Mouse (Mus musculus): Measurements from ENCODE around the gene Casq1. TPM values are rescaled to one million over a fixed set of nuclear protein-coding genes. Genes with fewer than 3 reads are reported as not detected.

Casq1 gene
- polyA plus RNA-seq, 1 experiment from 2014 or later, result 225 TPM

GRCm38 (mm10) chr1:172221297-172222063, 1.8 kb upstream of the Casq1 start:
- Histone ChIP-seq H3K36me3 (no peaks in the 10 kb centered on the region), H3K4me3 (peak overlapping the region; percentile 27; the same call in 1 of the 2 replicates), H3K27ac (peak overlapping the region; percentile 90), H3K9me3 (no peaks in the 10 kb centered on the region), H3K27me3 (ENCODE audit: insufficient read depth, poor library complexity, severe bottlenecking) (no peaks in the 10 kb centered on the region), H3K4me1 (peaks cover 73% of the 10 kb centered on the region)
- 28% methylated on average over 11 of the region's 11 CpGs for WGBS
- DNase-seq (ENCODE audit: low spot score), result no peak

- Histone ChIP-seq H3K4me3 (no peak overlapping the region), H3K27me3 (ENCODE audit: insufficient read depth, poor library complexity, severe bottlenecking) (no peaks in the 10 kb centered on the region), H3K9me3 (no peaks in the 10 kb centered on the region), H3K4me1 (peaks cover 73% of the 10 kb centered on the region), H3K36me3 (peaks cover 6% of the 10 kb centered on the region; the same call in 1 of the 2 replicates), H3K27ac (peak overlapping the region; percentile 90)
- DNase-seq (ENCODE audit: low spot score), result no peak
- 31% methylated on average over 10 of the region's 10 CpGs for WGBS
Measured at GRCm38 (mm10) chr1:172220414-172220813, 746 bp upstream of the Casq1 start.

- Histone ChIP-seq H3K9me3 (no peaks in the 10 kb centered on the region), H3K36me3 (peaks cover 18% of the 10 kb centered on the region), H3K4me3 (peak overlapping the region; percentile 41), H3K4me1 (peaks cover 71% of the 10 kb centered on the region), H3K27me3 (ENCODE audit: insufficient read depth, poor library complexity, severe bottlenecking) (no peaks in the 10 kb centered on the region), H3K27ac (peak overlapping the region; percentile 90)
- 45% methylated on average over 15 of the region's 15 CpGs for WGBS
- DNase-seq (ENCODE audit: low spot score), result no peak
Measured at GRCm38 (mm10) chr1:172218164-172218910, 1.3 kb downstream of the Casq1 start.

GRCm38 (mm10) chr1:172217148-172217547, 2.5 kb downstream of the Casq1 start:
- no peaks in the 10 kb centered on the region for H3K9me3 ChIP-seq
- DNase-seq (ENCODE audit: low spot score), result peak; percentile 96
- H3K4me3 ChIP-seq, result peak overlapping the region; percentile 51
- H3K27me3 ChIP-seq (ENCODE audit: insufficient read depth, poor library complexity, severe bottlenecking), result no peaks in the 10 kb centered on the region
- peaks cover 66% of the 10 kb centered on the region for H3K4me1 ChIP-seq
- 0% methylated on average over 5 of the region's 5 CpGs for WGBS
- H3K27ac ChIP-seq, result peak overlapping the region; percentile 93
- peaks cover 29% of the 10 kb centered on the region for H3K36me3 ChIP-seq

GRCm38 (mm10) chr1:172214748-172215147, 4.9 kb downstream of the Casq1 start:
- H3K4me3 ChIP-seq, result no peak overlapping the region
- H3K9me3 ChIP-seq, result no peaks in the 10 kb centered on the region
- no peak overlapping the region for H3K27ac ChIP-seq
- H3K4me1 ChIP-seq, result peaks cover 42% of the 10 kb centered on the region
- H3K36me3 ChIP-seq, result peaks cover 33% of the 10 kb centered on the region
- WGBS, result 61% methylated on average over 3 of the region's 3 CpGs
- H3K27me3 ChIP-seq (ENCODE audit: insufficient read depth, poor library complexity, severe bottlenecking), result no peaks in the 10 kb centered on the region
- no peak for DNase-seq (ENCODE audit: low spot score)

DNA sequence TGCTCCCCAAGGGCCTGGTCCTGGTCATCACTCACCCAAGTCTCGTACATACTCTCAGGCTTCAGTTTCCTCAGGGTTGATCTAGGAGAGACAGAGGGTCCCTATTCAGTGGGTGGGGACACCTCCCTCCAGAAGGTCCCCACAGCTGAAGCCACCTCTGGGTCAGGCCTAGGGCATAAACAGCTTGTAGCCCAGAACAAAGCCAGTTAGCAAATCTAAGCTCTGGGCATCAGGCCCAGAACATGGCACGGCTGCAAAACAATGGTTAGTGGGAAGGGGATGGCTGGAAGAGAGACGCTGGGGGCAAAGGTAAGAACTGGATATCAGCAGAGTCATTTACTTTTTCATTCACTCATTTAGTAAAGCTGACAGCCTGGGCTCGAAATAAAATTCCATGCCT, 5.9 kb downstream of the Casq1 start:
- H3K4me1 ChIP-seq, result peaks cover 32% of the 10 kb centered on the region

GRCm38 (mm10) chr1:172212776-172213175, 6.9 kb downstream of the Casq1 start:
- Histone ChIP-seq H3K4me1 (peaks cover 22% of the 10 kb centered on the region), H3K27ac (peak overlapping the region; percentile 62), H3K36me3 (peaks cover 37% of the 10 kb centered on the region), H3K9me3 (no peaks in the 10 kb centered on the region), H3K27me3 (ENCODE audit: insufficient read depth, poor library complexity, severe bottlenecking) (no peaks in the 10 kb centered on the region), H3K4me3 (no peak overlapping the region)
- WGBS, result 48% methylated on average over 5 of the region's 5 CpGs
- no peak for DNase-seq (ENCODE audit: low spot score)

More for the DNA sequence above, 5.9 kb downstream of the Casq1 start:
- Histone ChIP-seq H3K27me3 (ENCODE audit: insufficient read depth, poor library complexity, severe bottlenecking) (no peaks in the 10 kb centered on the region), H3K36me3 (peaks cover 37% of the 10 kb centered on the region), H3K27ac (peak overlapping the region; percentile 32; the same call in 1 of the 2 replicates), H3K9me3 (no peaks in the 10 kb centered on the region), H3K4me3 (no peak overlapping the region)
- DNase-seq (ENCODE audit: low spot score), result no peak
- 78% methylated on average over 4 of the region's 4 CpGs for WGBS

GRCm38 (mm10) chr1:172207111-172207584, 12.5 kb downstream of the Casq1 start:
- peak overlapping the region; percentile 74 for H3K4me3 ChIP-seq
- no peaks in the 10 kb centered on the region for H3K9me3 ChIP-seq
- no peak for DNase-seq (ENCODE audit: low spot score)
- H3K36me3 ChIP-seq, result peaks cover 8% of the 10 kb centered on the region; the same call in 1 of the 2 replicates
- peak overlapping the region; percentile 92 for H3K27ac ChIP-seq
- H3K27me3 ChIP-seq (ENCODE audit: insufficient read depth, poor library complexity, severe bottlenecking), result no peaks in the 10 kb centered on the region
- H3K4me1 ChIP-seq, result peaks cover 52% of the 10 kb centered on the region
- 23% methylated on average over 7 of the region's 7 CpGs for WGBS

DNA sequence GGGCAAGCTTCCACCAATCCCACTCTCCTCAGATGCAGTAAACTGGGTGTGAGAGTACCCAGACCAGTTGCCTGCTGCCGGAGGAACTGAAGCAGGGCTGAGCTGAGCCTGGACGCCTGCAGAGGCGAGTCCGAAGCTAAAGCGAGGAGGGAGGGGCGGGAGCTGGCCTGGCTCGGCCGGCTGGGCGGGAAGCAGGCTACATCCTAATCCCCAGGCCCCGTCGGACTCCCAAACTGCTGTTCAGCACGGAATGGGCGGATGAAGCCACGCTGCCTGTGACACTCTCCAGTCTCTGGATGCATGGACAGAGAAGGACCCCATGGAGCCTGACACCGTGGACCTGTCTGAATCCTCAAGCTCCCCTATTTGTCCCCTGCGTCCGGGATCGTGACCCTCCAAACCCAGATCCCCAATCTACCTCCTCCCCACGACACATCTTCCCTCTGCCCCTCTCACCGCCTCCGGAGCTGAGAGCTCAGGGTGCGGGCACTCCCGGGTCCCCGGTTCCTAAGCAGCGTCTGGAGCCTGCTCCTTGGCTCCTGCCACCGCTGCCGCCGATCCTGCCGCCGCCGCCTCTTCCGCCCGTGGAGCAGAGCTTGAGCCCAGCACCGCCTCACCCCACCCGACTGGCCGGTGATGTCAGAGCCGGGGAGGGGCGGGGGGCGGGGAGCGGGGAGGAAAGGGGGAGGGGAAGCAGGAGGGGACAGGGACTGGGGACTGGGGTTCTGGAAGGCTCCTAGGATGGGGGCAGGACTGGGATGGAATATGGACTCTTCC, 13.3 kb downstream of the Casq1 start, which contains the start of gene Pea15a:
Pea15a (minus strand) TSS at position 664 of the 777 bp plus-strand sequence.
- peak; percentile 92 for DNase-seq (ENCODE audit: low spot score)
- peaks cover 61% of the 10 kb centered on the region for H3K4me1 ChIP-seq
- peaks cover 6% of the 10 kb centered on the region for H3K36me3 ChIP-seq
- no peaks in the 10 kb centered on the region for H3K27me3 ChIP-seq (ENCODE audit: insufficient read depth, poor library complexity, severe bottlenecking)
- H3K9me3 ChIP-seq, result no peaks in the 10 kb centered on the region
- peak within 1 kb of the TSS; percentile 74 for H3K4me3 ChIP-seq
- WGBS, result under 1% methylated on average over 40 of the region's 40 CpGs
- peak within 1 kb of the TSS; percentile 92 for H3K27ac ChIP-seq

DNA sequence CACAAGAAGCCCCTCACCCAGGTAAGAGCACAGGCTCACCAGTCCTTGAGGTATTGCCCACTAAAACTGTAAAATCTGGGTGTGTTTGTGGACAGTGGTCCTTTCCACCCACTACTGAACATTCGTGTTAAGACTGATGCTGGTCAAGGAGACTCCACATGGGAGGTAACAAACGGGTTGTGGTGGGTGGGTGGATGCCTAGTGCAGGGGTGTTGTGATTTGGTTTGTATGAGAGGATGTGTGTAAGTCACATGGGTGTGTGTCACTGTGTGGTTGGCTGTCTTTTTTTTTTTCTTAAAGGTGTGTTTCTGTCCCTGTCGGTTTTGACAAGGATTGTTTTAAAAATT, 14.0 kb downstream of the Casq1 start:
- Histone ChIP-seq H3K27ac (peak overlapping the region; percentile 92), H3K4me1 (peaks cover 67% of the 10 kb centered on the region), H3K4me3 (peak overlapping the region; percentile 74), H3K27me3 (ENCODE audit: insufficient read depth, poor library complexity, severe bottlenecking) (no peaks in the 10 kb centered on the region), H3K36me3 (peaks cover 12% of the 10 kb centered on the region), H3K9me3 (no peaks in the 10 kb centered on the region)
- DNase-seq (ENCODE audit: low spot score), result no peak
- WGBS, result 13% methylated on average over 3 of the region's 3 CpGs

GRCm38 (mm10) chr1:172204814-172205740, 14.6 kb downstream of the Casq1 start:
- Histone ChIP-seq H3K27ac (peak overlapping the region; percentile 92), H3K27me3 (ENCODE audit: insufficient read depth, poor library complexity, severe bottlenecking) (no peaks in the 10 kb centered on the region), H3K4me3 (peak overlapping the region; percentile 74), H3K36me3 (peaks cover 19% of the 10 kb centered on the region), H3K4me1 (peaks cover 67% of the 10 kb centered on the region), H3K9me3 (no peaks in the 10 kb centered on the region)
- DNase-seq (ENCODE audit: low spot score), result no peak
- 45% methylated on average over 15 of the region's 15 CpGs for WGBS
